Mouse (Mus musculus) midbrain, postnatal 0 days (tissue): Measurements from ENCODE around the gene Cntnap5a. TPM values are rescaled to one million over a fixed set of nuclear protein-coding genes. Genes with fewer than 3 reads are reported as not detected.

Experiments
- ATAC-seq: fragments of 200-750 bp; cut with Nextera tagmentation; 2 replicates; pipeline ENCODE4 v1.8.0; 2017; ENCODE audit warnings: moderate number of reproducible peaks, mild to moderate bottlenecking, moderate TSS enrichment, moderate library complexity; ENCODE audit not compliant: low FRiP score
- DNase-seq: peaks from one replicate; pipeline ENCODE4 v3.0.0-alpha.2; 2015; ENCODE audit warnings: low spot score
- H3K27ac ChIP-seq: fragments of 300-500 bp; sonication (generic); 2 replicates; pipeline ENCODE4 v1.5.1; 2014; ENCODE audit warnings: low read depth, mild to moderate bottlenecking, low read length, mixed read lengths
- H3K27me3 ChIP-seq: fragments of 300-500 bp; sonication (generic); 2 replicates; pipeline ENCODE4 v1.6.1; 2014; ENCODE audit warnings: low read length, control low read depth, mixed read lengths; ENCODE audit not compliant: insufficient read depth
- H3K36me3 ChIP-seq: fragments of 300-500 bp; sonication (generic); 2 replicates; pipeline ENCODE4 v1.6.1; 2014; ENCODE audit warnings: low read length, control low read depth, mixed read lengths; ENCODE audit not compliant: insufficient read depth
- H3K4me1 ChIP-seq: fragments of 300-500 bp; sonication (generic); 2 replicates; pipeline ENCODE4 v1.6.1; 2014; ENCODE audit warnings: mild to moderate bottlenecking, control low read depth, antibody characterized with exemption, low read length, mixed read lengths; ENCODE audit not compliant: insufficient read depth
- H3K4me2 ChIP-seq: fragments of 300-500 bp; sonication (generic); 2 replicates; pipeline ENCODE4 v1.6.1; 2014; ENCODE audit warnings: low read depth, mild to moderate bottlenecking, low read length, mixed read lengths; ENCODE audit not compliant: poor library complexity, severe bottlenecking
- H3K4me3 ChIP-seq: fragments of 300-500 bp; sonication (generic); 2 replicates; pipeline ENCODE4 v1.5.1; 2014; ENCODE audit warnings: low read depth, mild to moderate bottlenecking, low read length, moderate library complexity
- H3K9ac ChIP-seq: fragments of 300-500 bp; sonication (generic); replicated peaks from 2 replicates; pipeline ENCODE4 v1.6.1; 2014; ENCODE audit warnings: mild to moderate bottlenecking, low read length, moderate library complexity, mixed read lengths; ENCODE audit not compliant: poor library complexity, severe bottlenecking
- H3K9me3 ChIP-seq: fragments of 300-500 bp; sonication (generic); 2 replicates; pipeline ENCODE4 v1.6.1; 2016; ENCODE audit warnings: low read length, control low read depth
- CTCF ChIP-seq: IDR thresholded peaks from 2 replicates; pipeline ENCODE4 v1.5.1; 2016; ENCODE audit warnings: antibody characterized with exemption, mild to moderate bottlenecking
- WGBS: fragments of 180-500 bp; shearing (Covaris S2); extraction: QIAGEN DNeasy Blood & Tissue Kit; methylation state at CpG from one replicate; pipeline ENCODE4 v1.1.7; 2014; 5-methylcytosine and 5-hydroxymethylcytosine counted together
- polyA plus RNA-seq: library from polyadenylated mRNA; unstranded; fragments of >200 nt; fragmentation: Nextera tagmentation; extraction: Ambion mirVana; gene quantifications from 2 replicates; pipeline ENCODE4 v1.2.1, GENCODE M21; 2015
- total RNA-seq: library from RNA; depleted of rRNA; stranded (reverse); fragments of >200 nt; gene quantifications from 2 replicates; pipeline ENCODE4 v1.2.3, GENCODE M21; 2014

Cntnap5a gene
- total and polyA plus RNA-seq, 2 experiments from 2014 or later: 2.9 to 20.4 TPM

DNA sequence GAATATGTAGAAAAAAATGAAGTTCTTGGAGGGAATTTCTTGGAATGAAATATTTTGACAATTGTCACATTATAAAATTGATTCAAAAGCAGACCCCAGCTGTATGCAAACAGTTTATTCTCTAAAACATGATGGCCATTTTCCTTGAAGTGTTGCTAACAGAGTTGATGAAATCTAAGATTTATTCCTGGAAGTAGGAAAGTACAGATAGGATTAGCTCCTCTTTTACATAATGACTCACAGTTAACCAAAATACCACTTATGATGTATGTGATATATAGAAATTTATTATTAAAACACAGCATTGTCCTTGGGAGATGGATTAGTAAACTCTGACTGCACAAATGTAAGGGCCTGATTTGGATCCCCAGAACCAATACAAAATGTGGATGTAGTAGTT is 669.1 kb downstream of the Cntnap5a start:
- Histone ChIP-seq H3K9ac (no peak overlapping the region), H3K4me3 (no peak overlapping the region), H3K4me2 (no peak overlapping the region), H3K27me3 (no peaks in the 10 kb centered on the region), H3K27ac (no peak overlapping the region), H3K4me1 (no peaks in the 10 kb centered on the region), H3K36me3 (no peaks in the 10 kb centered on the region), H3K9me3 (no peaks in the 10 kb centered on the region)
- TF ChIP-seq CTCF: no peak
- no peak for ATAC-seq
- DNase-seq: no peak

DNA sequence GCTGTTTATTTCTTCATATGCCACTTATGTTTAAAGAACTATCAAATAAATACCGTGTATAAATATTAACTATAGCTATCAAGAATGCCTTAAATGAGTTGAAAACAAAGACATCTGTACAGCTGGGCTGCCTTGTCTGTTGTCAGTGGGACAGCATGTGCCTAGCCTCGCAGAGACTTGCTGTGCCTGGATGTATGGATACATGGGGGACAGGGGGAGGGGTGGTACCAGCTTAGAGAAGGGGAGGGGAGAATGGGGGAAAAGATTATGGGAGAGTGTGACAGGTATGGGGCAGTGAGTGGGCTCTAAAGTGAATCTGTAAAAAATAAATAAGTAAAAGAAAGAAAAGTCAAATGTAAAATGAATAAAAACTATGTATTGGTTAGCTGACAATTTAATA is 681.0 kb downstream of the Cntnap5a start:
- no peak for TF ChIP-seq CTCF
- no peak for DNase-seq
- Histone ChIP-seq H3K4me2 (no peak overlapping the region), H3K9me3 (no peaks in the 10 kb centered on the region), H3K27ac (no peak overlapping the region), H3K4me1 (no peaks in the 10 kb centered on the region), H3K27me3 (no peaks in the 10 kb centered on the region), H3K36me3 (no peaks in the 10 kb centered on the region), H3K9ac (no peak overlapping the region), H3K4me3 (no peak overlapping the region)
- ATAC-seq: no peak
- 28% methylated on average over 2 of the region's 2 CpGs for WGBS

DNA sequence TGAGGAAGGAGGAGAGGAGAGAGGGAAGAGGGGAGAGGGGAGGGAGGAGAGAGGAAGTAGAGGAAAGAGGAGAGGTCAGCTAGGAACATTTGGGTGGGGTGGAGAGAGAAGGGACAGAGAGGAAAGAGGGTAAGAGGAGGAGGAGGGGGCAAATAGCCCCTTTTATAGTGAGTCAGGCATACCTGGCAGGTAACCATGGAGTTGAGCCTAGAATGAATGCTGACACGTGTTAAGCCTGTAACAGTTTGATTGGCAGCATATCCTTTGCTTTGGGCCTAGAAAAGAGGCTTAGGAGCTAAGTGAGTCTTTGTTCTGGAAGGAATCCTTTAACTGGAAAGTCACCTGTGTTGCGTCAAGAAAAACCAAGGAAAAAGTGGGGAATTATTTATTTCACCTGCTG is 681.6 kb downstream of the Cntnap5a start:
- WGBS: 29% methylated on average over 2 of the region's 2 CpGs
- no peak for TF ChIP-seq CTCF
- no peak overlapping the region for H3K27ac ChIP-seq
- no peaks in the 10 kb centered on the region for H3K9me3 ChIP-seq
- H3K9ac ChIP-seq: no peak overlapping the region
- no peaks in the 10 kb centered on the region for H3K27me3 ChIP-seq
- no peaks in the 10 kb centered on the region for H3K4me1 ChIP-seq
- no peak overlapping the region for H3K4me3 ChIP-seq
- no peak overlapping the region for H3K4me2 ChIP-seq
- H3K36me3 ChIP-seq: no peaks in the 10 kb centered on the region
- DNase-seq: no peak
- no peak for ATAC-seq

DNA sequence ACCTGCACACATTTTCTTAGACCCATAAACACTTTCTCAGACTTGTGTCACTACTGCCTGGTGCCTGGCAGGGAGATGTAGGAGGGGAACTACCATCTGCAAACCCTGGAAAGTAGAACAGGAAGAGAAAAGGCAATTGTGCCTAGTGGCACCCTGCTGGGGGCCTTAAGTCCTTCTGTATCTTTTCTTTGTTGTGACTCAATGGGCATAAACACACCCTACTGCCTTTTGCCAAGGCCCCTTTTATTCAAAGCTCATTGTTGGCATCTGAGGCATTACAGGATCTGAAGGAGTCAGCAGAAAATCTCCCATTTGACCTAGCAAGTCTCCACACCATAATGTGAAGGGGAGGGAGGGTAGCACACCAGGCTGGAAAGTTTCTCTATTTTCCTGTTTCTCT is 682.2 kb downstream of the Cntnap5a start:
- DNase-seq (peak; percentile 14), ATAC-seq (no peak)
- Histone ChIP-seq H3K27ac (no peak overlapping the region), H3K4me1 (no peaks in the 10 kb centered on the region), H3K4me3 (no peak overlapping the region), H3K9ac (no peak overlapping the region), H3K9me3 (no peaks in the 10 kb centered on the region), H3K27me3 (no peaks in the 10 kb centered on the region), H3K36me3 (no peaks in the 10 kb centered on the region), H3K4me2 (no peak overlapping the region)
- no peak for TF ChIP-seq CTCF

DNA sequence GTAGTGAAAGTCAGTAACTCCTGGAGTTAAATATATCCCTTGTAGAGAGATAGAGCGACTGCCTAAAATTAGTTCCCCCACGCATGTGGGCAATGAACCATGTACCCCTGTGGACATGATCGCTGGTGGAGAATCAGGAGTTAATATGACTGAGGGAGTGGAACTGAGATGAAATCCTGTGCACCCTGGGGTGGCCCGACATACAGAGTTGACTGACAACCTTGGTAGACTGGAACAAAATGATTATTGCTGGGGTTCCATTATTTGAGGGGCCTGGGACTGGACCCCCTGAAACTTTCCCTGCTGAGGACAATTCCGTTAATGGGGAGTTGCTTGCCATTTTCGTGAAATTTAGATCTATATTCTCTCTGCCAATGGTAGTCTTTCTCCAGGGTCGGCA is 683.0 kb downstream of the Cntnap5a start:
- ATAC-seq (no peak), DNase-seq (no peak)
- no peaks in the 10 kb centered on the region for H3K4me1 ChIP-seq
- no peaks in the 10 kb centered on the region for H3K27me3 ChIP-seq
- 21% methylated on average over 7 of the region's 7 CpGs for WGBS
- no peaks in the 10 kb centered on the region for H3K36me3 ChIP-seq
- H3K9ac ChIP-seq: no peak overlapping the region
- no peak overlapping the region for H3K27ac ChIP-seq
- H3K4me3 ChIP-seq: no peak overlapping the region
- H3K9me3 ChIP-seq: no peaks in the 10 kb centered on the region
- no peak overlapping the region for H3K4me2 ChIP-seq
- no peak for TF ChIP-seq CTCF

DNA sequence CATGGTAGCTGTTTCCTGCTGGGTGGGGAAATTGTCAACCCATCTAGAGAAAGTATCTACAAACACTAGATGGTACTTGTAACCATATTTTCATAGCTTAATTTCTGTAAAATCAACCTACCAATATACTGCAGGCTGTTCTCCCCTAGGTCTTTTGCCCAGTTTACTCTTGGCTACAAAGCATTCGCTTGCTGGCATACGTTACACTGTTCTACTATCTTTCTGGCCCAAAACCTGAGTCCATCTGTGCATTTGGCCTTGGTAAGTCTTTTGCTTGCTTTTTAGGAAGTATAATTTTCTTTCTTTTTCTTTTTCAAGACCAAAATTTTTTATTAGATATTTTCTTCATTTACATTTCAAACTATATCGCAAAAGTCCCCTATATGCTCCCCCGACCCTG is 686.3 kb downstream of the Cntnap5a start:
- Histone ChIP-seq H3K27me3 (no peaks in the 10 kb centered on the region), H3K27ac (no peak overlapping the region), H3K9ac (no peak overlapping the region), H3K4me2 (no peak overlapping the region), H3K9me3 (no peaks in the 10 kb centered on the region), H3K4me3 (no peak overlapping the region), H3K36me3 (no peaks in the 10 kb centered on the region), H3K4me1 (no peaks in the 10 kb centered on the region)
- ATAC-seq (no peak), DNase-seq (no peak)
- 94% methylated on average over 4 of the region's 4 CpGs for WGBS
- no peak for TF ChIP-seq CTCF

DNA sequence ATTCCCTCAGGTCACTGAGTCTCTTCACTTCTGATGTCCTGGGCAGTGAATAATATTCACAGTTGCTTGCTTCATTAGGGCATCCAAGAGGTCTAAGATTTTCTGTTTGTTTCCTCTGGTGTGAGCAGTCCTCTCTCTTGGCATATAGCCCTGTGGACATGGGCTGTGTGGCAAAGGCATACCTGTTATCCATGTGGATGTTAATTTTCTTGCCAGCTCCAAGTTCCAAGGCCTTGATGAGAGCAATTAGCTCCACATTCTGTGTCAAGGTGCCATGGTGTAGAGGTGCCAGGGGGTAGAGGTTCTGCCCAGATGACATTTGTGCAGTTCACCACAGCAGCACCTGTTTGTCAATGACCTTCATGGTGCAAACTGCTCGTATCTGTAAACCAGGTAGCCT is 689.0 kb downstream of the Cntnap5a start:
- no peak overlapping the region for H3K9ac ChIP-seq
- 92% methylated on average over 1 of the region's 1 CpGs for WGBS
- H3K27me3 ChIP-seq: no peaks in the 10 kb centered on the region
- no peak for TF ChIP-seq CTCF
- no peaks in the 10 kb centered on the region for H3K36me3 ChIP-seq
- no peak overlapping the region for H3K27ac ChIP-seq
- H3K4me1 ChIP-seq: no peaks in the 10 kb centered on the region
- H3K9me3 ChIP-seq: no peaks in the 10 kb centered on the region
- ATAC-seq (no peak), DNase-seq (no peak)
- H3K4me3 ChIP-seq: no peak overlapping the region
- H3K4me2 ChIP-seq: no peak overlapping the region
